Mouse (Mus musculus): ENCODE results near the gene Enpp4.

- TF ChIP-seq CTCF (IDR thresholded peaks at IDR 0.05) (no peak), POLR2A (IDR thresholded peaks at IDR 0.05; ENCODE audit: insufficient read depth, low read depth, low read length) (no peak), EP300 (IDR thresholded peaks at IDR 0.05; ENCODE audit: insufficient read depth, low read depth, low read length) (no peak)
These were observed 48.3 kb upstream of the Enpp4 start for GRCm38 (mm10) chr17:44153871-44154270.

Data from heart, adult 2 months (tissue).